Mouse (Mus musculus) inflammation-experienced regulatory T-cells (primary cell): ENCODE measurements around the gene Ccdc32. TPM values are rescaled to one million over a fixed set of nuclear protein-coding genes. Genes with fewer than 3 reads are reported as not detected.

Experiments used
- polyA plus RNA-seq, 2 experiments: library from polyadenylated mRNA; unstranded; fragments of 100-300 nt; shearing (Covaris generic); gene quantifications; one replicate each; pipeline ENCODE4 v1.2.1; 2017

Gene Ccdc32
- 10 to 100 TPM; 20.8 to 30.6 TPM for polyA plus RNA-seq

DNA sequence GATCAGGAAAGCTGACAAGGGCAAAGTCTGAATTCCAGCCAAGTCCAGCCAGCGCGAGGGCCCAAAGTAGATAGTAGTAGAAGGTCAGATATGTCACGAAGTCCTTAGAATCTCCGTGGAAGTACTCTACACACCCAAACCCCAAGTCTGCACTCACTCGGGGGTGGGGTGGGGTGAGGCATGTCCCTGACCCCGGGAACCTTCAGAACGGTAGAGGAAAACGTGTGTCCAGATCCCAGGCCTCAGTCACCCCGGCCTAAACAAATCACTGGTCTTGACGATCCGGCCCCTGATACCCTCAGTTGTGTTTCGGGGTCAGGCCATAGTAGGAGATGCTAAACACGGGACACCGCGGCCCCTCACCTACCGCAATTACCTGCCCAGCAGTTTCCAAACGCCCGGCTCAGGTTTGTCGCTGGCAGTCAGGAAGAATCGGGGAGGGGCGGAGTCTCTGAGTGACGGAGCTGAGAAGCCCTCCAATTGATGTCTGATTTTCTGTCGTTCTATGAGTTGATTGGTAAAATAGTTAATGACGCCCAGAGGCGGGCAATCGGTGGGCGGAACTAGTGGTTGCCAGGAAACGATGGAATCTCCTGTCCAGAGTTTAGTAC lies at the start of gene Ccdc32:
Ccdc32 (minus strand) TSS at position 453 of the 611 bp plus-strand sequence.

GRCm38 (mm10) chr2:119046649-119047611 lies 17.7 kb upstream of the Ccdc32 start, which contains the start of gene Knl1:
Gene Knl1, plus strand, starts transcription at chr2:119047119.

DNA sequence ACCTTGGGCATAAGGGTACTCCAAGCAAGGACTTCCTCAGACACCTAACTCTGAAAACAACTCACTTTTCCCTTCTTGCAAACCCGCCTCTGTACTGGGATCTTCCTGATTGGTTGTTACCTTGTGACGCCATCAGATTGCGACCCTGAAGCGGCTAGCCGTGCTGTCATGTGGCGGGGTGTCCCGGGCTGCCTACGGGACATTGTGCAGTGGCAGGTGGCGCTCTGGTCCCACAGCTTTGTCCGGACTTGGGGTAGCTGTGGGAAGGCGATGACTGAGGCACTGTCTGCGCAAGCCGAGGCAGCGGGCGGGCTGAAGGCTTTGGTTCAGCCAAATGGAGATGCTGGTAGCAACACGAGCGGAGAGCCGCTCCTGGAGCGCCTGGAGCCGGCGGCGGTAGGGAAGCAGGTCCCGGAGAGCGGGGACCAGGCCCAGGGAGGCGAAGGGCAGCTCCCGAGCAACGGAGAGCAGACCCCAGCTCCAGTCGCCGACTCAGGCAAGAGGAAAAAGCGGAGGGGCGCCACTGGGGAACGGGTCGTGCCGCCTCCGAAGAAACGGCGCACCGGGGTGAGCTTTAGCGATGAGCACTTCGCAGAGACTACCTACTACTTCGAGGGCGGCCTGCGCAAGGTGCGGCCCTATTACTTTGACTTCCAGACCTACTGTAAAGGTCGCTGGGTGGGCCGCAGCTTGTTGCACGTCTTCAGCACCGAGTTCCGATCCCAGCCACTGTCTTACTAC lies 5.6 kb upstream of the Ccdc32 start, which contains the start of gene Rpusd2:
Rpusd2 (plus strand) TSS at position 135 of the 741 bp plus-strand sequence.

Other genes with a start within 250 kb of the Ccdc32 start
- 1 to 10 TPM in 1 of 2 experiments, under 1 TPM in 1; 0.18 to 4.6 TPM for gene Disp2, start 249.7 kb downstream of the Ccdc32 start, polyA plus RNA-seq
- 10 to 100 TPM in 1 of 2 experiments, 1 to 10 TPM in 1; 9.2 to 14.6 TPM for gene Knstrn, start 215.4 kb downstream of the Ccdc32 start, polyA plus RNA-seq
- 10 to 100 TPM; 60.4 to 62.3 TPM for gene Ivd, start 167.4 kb downstream of the Ccdc32 start, polyA plus RNA-seq
- gene Bahd1, start 129.0 kb downstream of the Ccdc32 start, polyA plus RNA-seq: 10 to 100 TPM; 18.1 to 22.5 TPM
- gene Chst14, start 102.9 kb downstream of the Ccdc32 start, polyA plus RNA-seq: 1 to 10 TPM; 4.5 to 7.9 TPM
- 1 to 10 TPM; 1.2 to 3.8 TPM for gene Rpusd2, start 5.4 kb upstream of the Ccdc32 start, polyA plus RNA-seq
- under 1 TPM; 0.52 to 0.94 TPM for gene Knl1, start 17.7 kb upstream of the Ccdc32 start, polyA plus RNA-seq
- gene Rad51, start 83.4 kb upstream of the Ccdc32 start, polyA plus RNA-seq: 1 to 10 TPM; 3.6 to 3.8 TPM
- gene Rmdn3, start 127.6 kb upstream of the Ccdc32 start, polyA plus RNA-seq: 10 to 100 TPM; 22.2 to 26.8 TPM
- under 1 TPM; 0.34 to 0.60 TPM for gene Gchfr, start 138.4 kb upstream of the Ccdc32 start, polyA plus RNA-seq
- gene Gm14137, start 145.1 kb upstream of the Ccdc32 start, polyA plus RNA-seq: under 1 TPM; 0.70 to 0.83 TPM
- gene Zfyve19, start 179.2 kb upstream of the Ccdc32 start, polyA plus RNA-seq: 10 to 100 TPM; 40.0 to 50.1 TPM
- gene Dnajc17, start 179.4 kb upstream of the Ccdc32 start, polyA plus RNA-seq: 10 to 100 TPM; 22.5 to 35.9 TPM
- gene Ppp1r14d, start 200.5 kb upstream of the Ccdc32 start, polyA plus RNA-seq: not detected
- under 1 TPM in 1 of 2 experiments, not detected in 1; 0.81 TPM for gene Spint1, start 208.0 kb upstream of the Ccdc32 start, polyA plus RNA-seq
- gene Rhov, start 241.9 kb upstream of the Ccdc32 start, polyA plus RNA-seq: under 1 TPM in 1 of 2 experiments, not detected in 1; 0.78 TPM